Mouse (Mus musculus): ENCODE measurements at regions not wholly inside any gene's neighbourhood (a gene's known extent, or its start where the extent isn't known, plus 50 kb on each side); places are given as distances from the start of the nearest gene placed in this dataset.

- DNase-seq (ENCODE audit: low spot score) = no peak
Measured at GRCm38 (mm10) chr4:83915871-83916270, 390.5 kb downstream of the Ccdc171 start.

- DNase-seq (ENCODE audit: low spot score) = no peak
Measured at GRCm38 (mm10) chr4:83917009-83917408, 391.7 kb downstream of the Ccdc171 start.

- no peak for DNase-seq (ENCODE audit: low spot score)
Measured at GRCm38 (mm10) chr4:83918093-83918492, 392.7 kb downstream of the Ccdc171 start.

GRCm38 (mm10) chr4:83919041-83919440 lies 393.7 kb downstream of the Ccdc171 start:
- peak; percentile 12 for DNase-seq (ENCODE audit: low spot score)

- no peak for DNase-seq (ENCODE audit: low spot score)
Measured at GRCm38 (mm10) chr4:83925118-83925842, 399.9 kb downstream of the Ccdc171 start.

GRCm38 (mm10) chr4:83926195-83926731 lies 400.9 kb downstream of the Ccdc171 start:
- no peak for DNase-seq (ENCODE audit: low spot score)

- DNase-seq (ENCODE audit: low spot score) = no peak
Measured at GRCm38 (mm10) chr4:83931897-83932654, 406.7 kb downstream of the Ccdc171 start.

GRCm38 (mm10) chr4:83941693-83942092 lies 416.3 kb downstream of the Ccdc171 start:
- no peak for DNase-seq (ENCODE audit: low spot score)

GRCm38 (mm10) chr4:83949612-83950011 lies 424.3 kb downstream of the Ccdc171 start:
- no peak for DNase-seq (ENCODE audit: low spot score)

- no peak for DNase-seq (ENCODE audit: low spot score)
Measured at GRCm38 (mm10) chr4:83950809-83951409, 425.6 kb downstream of the Ccdc171 start.

GRCm38 (mm10) chr4:83956252-83956904 lies 431.0 kb downstream of the Ccdc171 start:
- no peak for DNase-seq (ENCODE audit: low spot score)

GRCm38 (mm10) chr4:83957217-83957692 lies 431.9 kb downstream of the Ccdc171 start:
- peak; percentile 13 for DNase-seq (ENCODE audit: low spot score)

GRCm38 (mm10) chr4:83966898-83967297 lies 441.6 kb downstream of the Ccdc171 start:
- no peak for DNase-seq (ENCODE audit: low spot score)

- no peak for DNase-seq (ENCODE audit: low spot score)
Measured at GRCm38 (mm10) chr4:83973162-83973561, 447.8 kb downstream of the Ccdc171 start.

GRCm38 (mm10) chr4:83974214-83975012 lies 449.1 kb downstream of the Ccdc171 start:
- no peak for DNase-seq (ENCODE audit: low spot score)

- no peak for DNase-seq (ENCODE audit: low spot score)
Measured at GRCm38 (mm10) chr4:83975569-83975968, 450.2 kb downstream of the Ccdc171 start.

- no peak for DNase-seq (ENCODE audit: low spot score)
Measured at GRCm38 (mm10) chr4:83976067-83976466, 450.7 kb downstream of the Ccdc171 start.

- DNase-seq (ENCODE audit: low spot score) = peak; percentile 28
Measured at GRCm38 (mm10) chr4:83979088-83979487, 453.7 kb downstream of the Ccdc171 start.

- no peak for DNase-seq (ENCODE audit: low spot score)
Measured at GRCm38 (mm10) chr4:83984671-83985391, 459.5 kb downstream of the Ccdc171 start.

GRCm38 (mm10) chr4:83985451-83985850 lies 460.1 kb downstream of the Ccdc171 start:
- DNase-seq (ENCODE audit: low spot score) = no peak

Data from MN1 (cell line).